Mouse (Mus musculus): ENCODE data around the gene Tlcd1. TPM values are rescaled to one million over a fixed set of nuclear protein-coding genes. Genes with fewer than 3 reads are reported as not detected.
"Not testable (repeated sequence)": the region's sequence is repeated elsewhere in the genome, so short reads cannot be mapped to it uniquely, and the experiment has no call there.

The Tlcd1 gene
- polyA plus RNA-seq, 1 experiment from 2014 or later = 9.4 TPM

- Histone ChIP-seq H3K27me3 (no peaks in the 10 kb centered on the region), H3K36me3 (peaks cover 22% of the 10 kb centered on the region), H3K27ac (no peak overlapping the region), H3K9ac (peak overlapping the region; percentile 92), H3K4me3 (peak overlapping the region; percentile 76), H3K4me2 (replicated peaks) (peak overlapping the region; percentile 76), H3K9me3 (replicated peaks) (no peaks in the 10 kb centered on the region), H3K4me1 (peaks cover 52% of the 10 kb centered on the region)
- no peak for ATAC-seq (ENCODE audit: low FRiP score)
- 44% methylated on average over 2 of the region's 2 CpGs for WGBS
These were observed 5.4 kb downstream of the Tlcd1 start for GRCm38 (mm10) chr11:78181830-78182357.

GRCm38 (mm10) chr11:78182450-78182849 is 5.9 kb downstream of the Tlcd1 start:
- Histone ChIP-seq H3K4me1 (peaks cover 46% of the 10 kb centered on the region), H3K36me3 (peaks cover 22% of the 10 kb centered on the region), H3K27ac (peak overlapping the region; percentile 95), H3K9me3 (replicated peaks) (no peaks in the 10 kb centered on the region), H3K9ac (peak overlapping the region; percentile 92), H3K4me3 (peak overlapping the region; percentile 76), H3K4me2 (replicated peaks) (peak overlapping the region; percentile 76), H3K27me3 (no peaks in the 10 kb centered on the region)
- WGBS = 10% methylated on average over 7 of the region's 7 CpGs
- no peak for ATAC-seq (ENCODE audit: low FRiP score)

- Histone ChIP-seq H3K9me3 (replicated peaks) (no peaks in the 10 kb centered on the region), H3K27ac (peak within 1 kb of the TSS; percentile 95), H3K36me3 (peaks cover 22% of the 10 kb centered on the region), H3K9ac (peak within 1 kb of the TSS; percentile 92), H3K4me3 (peak within 1 kb of the TSS; percentile 76), H3K27me3 (no peaks in the 10 kb centered on the region), H3K4me1 (peaks cover 44% of the 10 kb centered on the region), H3K4me2 (replicated peaks) (peak within 1 kb of the TSS; percentile 76)
- WGBS = under 1% methylated on average over 38 of the region's 38 CpGs
- ATAC-seq (ENCODE audit: low FRiP score) = peak; percentile 92
These were observed 6.7 kb downstream of the Tlcd1 start, which contains the start of gene Rpl23a for GRCm38 (mm10) chr11:78182961-78183844. TSS of gene Rpl23a (minus strand) at chr11:78183584.

GRCm38 (mm10) chr11:78183884-78184514 is 7.5 kb downstream of the Tlcd1 start:
- ATAC-seq (ENCODE audit: low FRiP score) = 0 out of 2 replicates have a peak, but pooled peaks have one; percentile 6
- peak overlapping the region; percentile 41 for H3K4me2 ChIP-seq (replicated peaks)
- peaks cover 40% of the 10 kb centered on the region for H3K4me1 ChIP-seq
- no peaks in the 10 kb centered on the region for H3K9me3 ChIP-seq (replicated peaks)
- peak overlapping the region; percentile 13 for H3K9ac ChIP-seq
- peak overlapping the region; percentile 76; the same call in 1 of the 2 replicates for H3K4me3 ChIP-seq
- H3K27ac ChIP-seq = no peak overlapping the region
- 53% methylated on average over 10 of the region's 10 CpGs for WGBS
- no peaks in the 10 kb centered on the region for H3K27me3 ChIP-seq
- peaks cover 22% of the 10 kb centered on the region for H3K36me3 ChIP-seq

- 94% methylated on average over 6 of the region's 6 CpGs for WGBS
- H3K9me3 ChIP-seq (replicated peaks); H3K27me3 ChIP-seq; H3K9ac ChIP-seq; H3K27ac ChIP-seq; H3K4me2 ChIP-seq (replicated peaks); H3K4me3 ChIP-seq; ATAC-seq (ENCODE audit: low FRiP score): not testable (repeated sequence)
- Histone ChIP-seq H3K4me1 (peaks cover 35% of the 10 kb centered on the region), H3K36me3 (peaks cover 17% of the 10 kb centered on the region)
These were observed 8.2 kb downstream of the Tlcd1 start for GRCm38 (mm10) chr11:78184702-78185101.

- H3K4me3 ChIP-seq = peak within 1 kb of the TSS; percentile 76
- peaks cover 21% of the 10 kb centered on the region for H3K4me1 ChIP-seq
- peak within 1 kb of the TSS; percentile 89 for H3K9ac ChIP-seq
- H3K9me3 ChIP-seq (replicated peaks) = no peaks in the 10 kb centered on the region
- H3K27me3 ChIP-seq = no peaks in the 10 kb centered on the region
- ATAC-seq (ENCODE audit: low FRiP score) = peak; percentile 70
- under 1% methylated on average over 76 of the region's 80 CpGs for WGBS
- peak within 1 kb of the TSS; percentile 96 for H3K27ac ChIP-seq
- peaks cover 26% of the 10 kb centered on the region for H3K36me3 ChIP-seq
- peak within 1 kb of the TSS; percentile 65 for H3K4me2 ChIP-seq (replicated peaks)
These were observed 12.1 kb downstream of the Tlcd1 start, which contains the start of gene Rab34 for GRCm38 (mm10) chr11:78188331-78189233. TSS of gene Rab34 (plus strand) at chr11:78188430.

GRCm38 (mm10) chr11:78189234-78190040 is 12.9 kb downstream of the Tlcd1 start:
- Histone ChIP-seq H3K9me3 (replicated peaks) (no peaks in the 10 kb centered on the region), H3K27ac (peak overlapping the region; percentile 96), H3K27me3 (no peaks in the 10 kb centered on the region), H3K4me1 (peaks cover 18% of the 10 kb centered on the region), H3K4me2 (replicated peaks) (peak overlapping the region; percentile 65), H3K4me3 (peak overlapping the region; percentile 76), H3K36me3 (peaks cover 30% of the 10 kb centered on the region), H3K9ac (peak overlapping the region; percentile 89)
- peak; percentile 83 for ATAC-seq (ENCODE audit: low FRiP score)
- under 1% methylated on average over 42 of the region's 42 CpGs for WGBS

GRCm38 (mm10) chr11:78190041-78190440 is 13.5 kb downstream of the Tlcd1 start:
- peaks cover 30% of the 10 kb centered on the region for H3K36me3 ChIP-seq
- peak overlapping the region; percentile 89; the same call in 1 of the 2 replicates for H3K9ac ChIP-seq
- peak overlapping the region; percentile 96 for H3K27ac ChIP-seq
- whole genome bisulfite sequencing = 64% methylated on average over 6 of the region's 6 CpGs
- H3K27me3 ChIP-seq = no peaks in the 10 kb centered on the region
- no peak for ATAC-seq (ENCODE audit: low FRiP score)
- H3K4me1 ChIP-seq = peaks cover 24% of the 10 kb centered on the region
- H3K4me3 ChIP-seq = peak overlapping the region; percentile 76; the same call in 1 of the 2 replicates
- H3K9me3 ChIP-seq (replicated peaks) = no peaks in the 10 kb centered on the region
- H3K4me2 ChIP-seq (replicated peaks) = peak overlapping the region; percentile 65

GRCm38 (mm10) chr11:78193113-78193512 is 16.6 kb downstream of the Tlcd1 start, which contains the start of gene Proca1:
TSS of gene Proca1 (plus strand) at chr11:78193392.
- ATAC-seq (ENCODE audit: low FRiP score) = no peak
- H3K4me1 ChIP-seq = peaks cover 25% of the 10 kb centered on the region
- peaks cover 30% of the 10 kb centered on the region for H3K36me3 ChIP-seq
- H3K9me3 ChIP-seq (replicated peaks) = no peaks in the 10 kb centered on the region
- peak within 1 kb of the TSS; percentile 34 for H3K4me3 ChIP-seq
- 85% methylated on average over 1 of the region's 1 CpGs for whole genome bisulfite sequencing
- no peak within 1 kb of the TSS for H3K27ac ChIP-seq
- no peak within 1 kb of the TSS for H3K9ac ChIP-seq
- H3K4me2 ChIP-seq (replicated peaks) = peak within 1 kb of the TSS; percentile 51
- H3K27me3 ChIP-seq = no peaks in the 10 kb centered on the region

GRCm38 (mm10) chr11:78194411-78195100 is 18.0 kb downstream of the Tlcd1 start:
- H3K9ac ChIP-seq = 0 out of 2 replicates have a peak overlapping the region, but pooled peaks have one; percentile 41
- H3K4me2 ChIP-seq (replicated peaks) = peak overlapping the region; percentile 51
- H3K4me3 ChIP-seq = peak overlapping the region; percentile 34
- peaks cover 30% of the 10 kb centered on the region for H3K36me3 ChIP-seq
- no peaks in the 10 kb centered on the region for H3K9me3 ChIP-seq (replicated peaks)
- peaks cover 20% of the 10 kb centered on the region for H3K4me1 ChIP-seq
- ATAC-seq (ENCODE audit: low FRiP score) = peak; percentile 55; the same call in 1 of the 2 replicates
- H3K27me3 ChIP-seq = no peaks in the 10 kb centered on the region
- 2% methylated on average over 30 of the region's 30 CpGs for WGBS
- H3K27ac ChIP-seq = no peak overlapping the region
